Mouse (Mus musculus): Measurements from ENCODE around the gene Hmcn1.

GRCm38 (mm10) chr1:150806864-150807263 lies 186.4 kb downstream of the Hmcn1 start:
- TF ChIP-seq GATA1 (IDR thresholded peaks at IDR 0.05; ENCODE audit: low read length): no peak
- no peak for TF ChIP-seq TAL1 (IDR thresholded peaks at IDR 0.05; ENCODE audit: low read length)
